Mouse (Mus musculus) regulatory T cell (primary cell): Measurements from ENCODE around the gene Dgkz.

Source experiments
- in situ Hi-C: fragments of 300-600 bp; cut with MboI, MseI; formaldehyde crosslinking; loops from one replicate; pipeline ENCODE4 v1.15.1; 2025; ENCODE audit warnings: high pct_unique_total_duplicates

The Dgkz gene

GRCm38 (mm10) chr2:91975581-91976541, at the start of gene Dgkz:
Gene Dgkz (minus strand): TSS chr2:91975864.
- in situ Hi-C loops = no loop called here

- in situ Hi-C loops = no loop called here
Measured at GRCm38 (mm10) chr2:92025202-92025601, 49.5 kb upstream of the Dgkz start.

GRCm38 (mm10) chr2:92024274-92024672, 48.6 kb upstream of the Dgkz start, which contains the start of gene Creb3l1:
Gene Creb3l1 (minus strand): TSS chr2:92024502.
- in situ Hi-C loops = no loop called here

GRCm38 (mm10) chr2:92023362-92024273, 48.0 kb upstream of the Dgkz start:
- in situ Hi-C loops = no loop called here

- in situ Hi-C loops = no loop called here
Measured at GRCm38 (mm10) chr2:92020676-92021265, 45.1 kb upstream of the Dgkz start.

GRCm38 (mm10) chr2:92017440-92017839, 41.8 kb upstream of the Dgkz start:
- in situ Hi-C loops = no loop called here

- in situ Hi-C loops = no loop called here
Measured at GRCm38 (mm10) chr2:92016981-92017380, 41.3 kb upstream of the Dgkz start.

GRCm38 (mm10) chr2:92014891-92015290, 39.2 kb upstream of the Dgkz start:
- in situ Hi-C loops = no loop called here

GRCm38 (mm10) chr2:92014248-92014647, 38.6 kb upstream of the Dgkz start:
- in situ Hi-C loops = no loop called here

GRCm38 (mm10) chr2:92012768-92013445, 37.2 kb upstream of the Dgkz start:
- in situ Hi-C loops = no loop called here

GRCm38 (mm10) chr2:92011424-92012353, 36.0 kb upstream of the Dgkz start:
- in situ Hi-C loops = no loop called here

GRCm38 (mm10) chr2:92008623-92009404, 33.1 kb upstream of the Dgkz start:
- in situ Hi-C loops = no loop called here

- in situ Hi-C loops = no loop called here
Measured at GRCm38 (mm10) chr2:92007933-92008622, 32.4 kb upstream of the Dgkz start.

GRCm38 (mm10) chr2:92006983-92007921, 31.6 kb upstream of the Dgkz start:
- in situ Hi-C loops = no loop called here

- in situ Hi-C loops = no loop called here
Measured at GRCm38 (mm10) chr2:92006491-92006890, 30.8 kb upstream of the Dgkz start.

GRCm38 (mm10) chr2:92004617-92005016, 29.0 kb upstream of the Dgkz start:
- in situ Hi-C loops = no loop called here

GRCm38 (mm10) chr2:91997905-91998608, 22.4 kb upstream of the Dgkz start:
- in situ Hi-C loops = loop anchor here (5.0 to 10.0 kb wide), 2 partner anchors 164 to 1197 kb away; no protein-coding TSS in a partner anchor
